Mouse (Mus musculus): ENCODE measurements around the gene Xrcc1. TPM values are rescaled to one million over a fixed set of nuclear protein-coding genes. Genes with fewer than 3 reads are reported as not detected.

Xrcc1 gene
- polyA plus RNA-seq, 1 experiment from 2014 or later: 66.6 TPM

DNA sequence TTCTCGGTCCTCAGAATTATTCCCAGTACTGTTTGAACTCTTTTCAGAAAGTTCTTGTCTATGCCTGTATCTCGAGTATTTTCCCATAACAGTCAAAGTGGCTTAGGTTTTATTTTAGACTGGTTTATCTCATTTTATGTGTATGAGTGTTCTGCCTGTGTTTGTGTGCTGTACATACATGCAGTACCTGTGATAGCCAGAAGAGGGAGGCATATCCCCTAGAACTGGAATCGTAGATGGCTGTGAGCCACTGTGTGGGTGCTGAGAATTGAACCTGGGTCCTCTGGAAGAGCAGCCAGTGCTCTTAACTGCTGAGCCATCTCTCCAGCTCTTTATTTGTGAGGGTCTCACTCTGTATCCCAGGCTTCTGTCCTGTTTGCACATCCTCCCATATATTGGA lies 75.1 kb downstream of the Xrcc1 start:
- Histone ChIP-seq H3K4me2 (ENCODE audit: low read length) (no peak overlapping the region), H3K4me1 (ENCODE audit: control insufficient read depth, insufficient read depth, low read length) (no peaks in the 10 kb centered on the region), H3K9me3 (replicated peaks; ENCODE audit: control insufficient read depth, low read length) (0 out of 2 replicates have a peak, but pooled peaks cover 2% of the 10 kb centered on the region), H3K27me3 (replicated peaks; ENCODE audit: control insufficient read depth, insufficient read depth, low read length) (no peaks in the 10 kb centered on the region), H3K9ac (ENCODE audit: low read length) (no peak overlapping the region), H3K36me3 (ENCODE audit: control insufficient read depth, insufficient read depth, low read length) (no peaks in the 10 kb centered on the region), H3K4me3 (ENCODE audit: low read depth, low read length) (no peak overlapping the region), H3K27ac (ENCODE audit: low read depth, low read length) (no peak overlapping the region)
- 82% methylated on average over 3 of the region's 3 CpGs for WGBS
- ATAC-seq (no peak), DNase-seq (ENCODE audit: low spot score) (no peak)

DNA sequence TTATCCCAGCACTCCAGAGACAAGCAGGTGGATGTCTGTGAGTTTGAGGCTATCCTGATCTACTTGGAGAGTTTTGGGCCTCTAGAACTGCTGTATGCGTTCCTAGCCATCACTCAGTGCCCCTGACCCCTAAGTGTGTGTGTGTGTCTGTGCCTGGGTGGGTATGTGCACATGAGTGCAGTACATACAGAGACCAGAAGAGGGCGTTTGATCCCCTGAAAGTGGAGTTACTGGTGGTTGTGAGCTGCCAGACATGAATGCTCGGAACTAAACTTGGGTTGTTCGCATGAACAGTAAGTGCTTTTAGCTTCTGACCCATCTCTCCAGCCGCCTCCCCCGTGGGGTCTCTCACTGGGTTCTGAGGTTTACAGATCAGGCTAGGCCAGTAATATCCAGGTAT lies 76.9 kb downstream of the Xrcc1 start:
- no peaks in the 10 kb centered on the region for H3K4me1 ChIP-seq (ENCODE audit: control insufficient read depth, insufficient read depth, low read length)
- 81% methylated on average over 6 of the region's 6 CpGs for WGBS

More for the DNA sequence above, 76.9 kb downstream of the Xrcc1 start:
- Histone ChIP-seq H3K9ac (ENCODE audit: low read length) (no peak overlapping the region), H3K4me3 (ENCODE audit: low read depth, low read length) (no peak overlapping the region), H3K27me3 (replicated peaks; ENCODE audit: control insufficient read depth, insufficient read depth, low read length) (no peaks in the 10 kb centered on the region), H3K27ac (ENCODE audit: low read depth, low read length) (no peak overlapping the region), H3K4me2 (ENCODE audit: low read length) (no peak overlapping the region), H3K9me3 (replicated peaks; ENCODE audit: control insufficient read depth, low read length) (0 out of 2 replicates have a peak, but pooled peaks cover 2% of the 10 kb centered on the region), H3K36me3 (ENCODE audit: control insufficient read depth, insufficient read depth, low read length) (no peaks in the 10 kb centered on the region)
- DNase-seq (ENCODE audit: low spot score) (no peak), ATAC-seq (no peak)

Other genes starting within 250 kb of the Xrcc1 start
- gene Zfp61, start 245.1 kb upstream of the Xrcc1 start, polyA plus RNA-seq (2014; fragmentation: Nextera tagmentation; extraction: Ambion mirVana): 33.7 and 40.7 TPM in 2 replicates
- 20.5 and 21.6 TPM in 2 replicates for gene Zfp94, start 229.6 kb upstream of the Xrcc1 start, polyA plus RNA-seq (2014; fragmentation: Nextera tagmentation; extraction: Ambion mirVana)
- gene Tescl, start 212.4 kb upstream of the Xrcc1 start, polyA plus RNA-seq (2014; fragmentation: Nextera tagmentation; extraction: Ambion mirVana): 0.20 TPM in 1 of 2 replicates, not detected in the other
- gene Lypd5, start 197.1 kb upstream of the Xrcc1 start, polyA plus RNA-seq (2014; fragmentation: Nextera tagmentation; extraction: Ambion mirVana): not detected in 2 replicates
- 0.09 and 0.53 TPM in 2 replicates for gene Kcnn4, start 176.0 kb upstream of the Xrcc1 start, polyA plus RNA-seq (2014; fragmentation: Nextera tagmentation; extraction: Ambion mirVana)
- 23.4 and 26.1 TPM in 2 replicates for gene Smg9, start 146.7 kb upstream of the Xrcc1 start, polyA plus RNA-seq (2014; fragmentation: Nextera tagmentation; extraction: Ambion mirVana)
- not detected in 2 replicates for gene Irgc1, start 94.0 kb upstream of the Xrcc1 start, polyA plus RNA-seq (2014; fragmentation: Nextera tagmentation; extraction: Ambion mirVana)
- 1.4 and 2.0 TPM in 2 replicates for gene Plaur, start 83.8 kb upstream of the Xrcc1 start, polyA plus RNA-seq (2014; fragmentation: Nextera tagmentation; extraction: Ambion mirVana)
- gene Cadm4, start 64.3 kb upstream of the Xrcc1 start, polyA plus RNA-seq (2014; fragmentation: Nextera tagmentation; extraction: Ambion mirVana): 26.3 and 29.0 TPM in 2 replicates
- 178 and 205 TPM in 2 replicates for gene Zfp428, start 39.3 kb upstream of the Xrcc1 start, polyA plus RNA-seq (2014; fragmentation: Nextera tagmentation; extraction: Ambion mirVana)
- gene AC161166.1, start 33.8 kb upstream of the Xrcc1 start, polyA plus RNA-seq (2014; fragmentation: Nextera tagmentation; extraction: Ambion mirVana): 0.20 and 0.45 TPM in 2 replicates
- 19.5 and 25.1 TPM in 2 replicates for gene Irgq, start 15.6 kb upstream of the Xrcc1 start, polyA plus RNA-seq (2014; fragmentation: Nextera tagmentation; extraction: Ambion mirVana)
- gene Pinlyp, start 171 bp upstream of the Xrcc1 start, polyA plus RNA-seq (2014; fragmentation: Nextera tagmentation; extraction: Ambion mirVana): 0.28 TPM in 1 of 2 replicates, not detected in the other
- gene Ethe1, start 41.3 kb downstream of the Xrcc1 start, polyA plus RNA-seq (2014; fragmentation: Nextera tagmentation; extraction: Ambion mirVana): 22.6 and 23.2 TPM in 2 replicates
- gene Zfp575, start 41.4 kb downstream of the Xrcc1 start, polyA plus RNA-seq (2014; fragmentation: Nextera tagmentation; extraction: Ambion mirVana): 3.3 and 6.6 TPM in 2 replicates
- not detected in 2 replicates for gene Phldb3, start 64.5 kb downstream of the Xrcc1 start, polyA plus RNA-seq (2014; fragmentation: Nextera tagmentation; extraction: Ambion mirVana)
- gene Lypd3, start 90.3 kb downstream of the Xrcc1 start, polyA plus RNA-seq (2014; fragmentation: Nextera tagmentation; extraction: Ambion mirVana): 0.20 and 0.21 TPM in 2 replicates
- not detected in 2 replicates for gene Tex101, start 130.4 kb downstream of the Xrcc1 start, polyA plus RNA-seq (2014; fragmentation: Nextera tagmentation; extraction: Ambion mirVana)
- not detected in 2 replicates for gene BC049730, start 163.0 kb downstream of the Xrcc1 start, polyA plus RNA-seq (2014; fragmentation: Nextera tagmentation; extraction: Ambion mirVana)
- not detected in 2 replicates for gene Gm4763, start 180.6 kb downstream of the Xrcc1 start, polyA plus RNA-seq (2014; fragmentation: Nextera tagmentation; extraction: Ambion mirVana)
- gene Cd177, start 214.0 kb downstream of the Xrcc1 start, polyA plus RNA-seq (2014; fragmentation: Nextera tagmentation; extraction: Ambion mirVana): 0.19 and 0.63 TPM in 2 replicates
- gene Ceacam10, start 230.9 kb downstream of the Xrcc1 start, polyA plus RNA-seq (2014; fragmentation: Nextera tagmentation; extraction: Ambion mirVana): not detected in 2 replicates

Data from forebrain, embryonic 14.5 days (tissue).